Mouse (Mus musculus) embryonic facial prominence, embryonic 10.5 days (tissue): ENCODE data around the gene Nfasc. TPM values are rescaled to one million over a fixed set of nuclear protein-coding genes. Genes with fewer than 3 reads are reported as not detected.

Source experiments
- DNase-seq: peaks from one replicate; pipeline ENCODE4 v3.0.0-alpha.2; 2017; ENCODE audit warnings: low spot score
- H3K27ac ChIP-seq: fragments of 300-500 bp; sonication (generic); replicated peaks from 2 replicates; pipeline ENCODE4 v1.5.1; 2016; ENCODE audit warnings: mild to moderate bottlenecking
- H3K27me3 ChIP-seq: fragments of 300-500 bp; sonication (generic); replicated peaks from 2 replicates; pipeline ENCODE4 v1.6.1; 2016; ENCODE audit warnings: low read depth, mild to moderate bottlenecking; ENCODE audit not compliant: poor library complexity, severe bottlenecking
- H3K36me3 ChIP-seq: fragments of 300-500 bp; sonication (generic); replicated peaks from 2 replicates; pipeline ENCODE4 v1.6.1; 2016; ENCODE audit warnings: mild to moderate bottlenecking, moderate library complexity
- H3K4me1 ChIP-seq: fragments of 300-500 bp; sonication (generic); 2 replicates; pipeline ENCODE4 v1.6.1; 2016
- H3K4me3 ChIP-seq: fragments of 300-500 bp; sonication (generic); 2 replicates; pipeline ENCODE4 v1.5.1; 2016; ENCODE audit warnings: mild to moderate bottlenecking, moderate library complexity
- H3K9me3 ChIP-seq: fragments of 300-500 bp; sonication (generic); 2 replicates; pipeline ENCODE4 v1.6.1; 2016; ENCODE audit warnings: mild to moderate bottlenecking
- WGBS: fragments of 180-500 bp; shearing (Covaris S2); methylation state at CpG from one replicate; pipeline ENCODE4 v1.1.7; 2016; 5-methylcytosine and 5-hydroxymethylcytosine counted together
- polyA plus RNA-seq: library from polyadenylated mRNA; unstranded; fragments of >200 nt; fragmentation: Nextera tagmentation; extraction: Ambion mirVana; gene quantifications from 2 replicates; pipeline ENCODE4 v1.2.1, GENCODE M21; 2016

Gene Nfasc
- polyA plus RNA-seq, 1 experiment from 2014 or later: 5.2 TPM

DNA sequence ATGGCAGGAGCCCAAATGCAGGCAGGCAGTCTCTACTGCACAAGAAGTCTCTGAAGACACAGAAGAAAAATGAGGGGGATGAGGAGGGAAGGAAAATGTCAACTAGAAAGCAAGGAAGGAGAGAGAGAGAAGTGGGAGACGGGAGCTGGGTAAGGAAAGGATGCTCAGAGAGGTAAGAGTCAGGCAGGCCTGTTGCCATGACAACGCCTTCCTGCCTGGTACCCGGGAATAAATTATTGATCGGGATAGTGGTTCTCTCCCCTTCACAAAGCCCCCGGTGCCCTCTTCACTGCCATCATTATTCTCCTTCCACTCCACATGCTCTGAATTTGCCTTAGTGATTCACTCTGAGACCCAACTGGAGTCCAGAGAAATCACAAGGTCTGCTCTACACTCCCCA, 23.4 kb downstream of the Nfasc start:
- H3K27me3 ChIP-seq: no peaks in the 10 kb centered on the region
- H3K9me3 ChIP-seq: no peaks in the 10 kb centered on the region
- 77% methylated on average over 5 of the region's 5 CpGs for WGBS
- DNase-seq: no peak
- H3K4me3 ChIP-seq: no peak overlapping the region
- H3K36me3 ChIP-seq: no peaks in the 10 kb centered on the region
- no peak overlapping the region for H3K27ac ChIP-seq
- peaks cover 5% of the 10 kb centered on the region; the same call in 1 of the 2 replicates for H3K4me1 ChIP-seq

DNA sequence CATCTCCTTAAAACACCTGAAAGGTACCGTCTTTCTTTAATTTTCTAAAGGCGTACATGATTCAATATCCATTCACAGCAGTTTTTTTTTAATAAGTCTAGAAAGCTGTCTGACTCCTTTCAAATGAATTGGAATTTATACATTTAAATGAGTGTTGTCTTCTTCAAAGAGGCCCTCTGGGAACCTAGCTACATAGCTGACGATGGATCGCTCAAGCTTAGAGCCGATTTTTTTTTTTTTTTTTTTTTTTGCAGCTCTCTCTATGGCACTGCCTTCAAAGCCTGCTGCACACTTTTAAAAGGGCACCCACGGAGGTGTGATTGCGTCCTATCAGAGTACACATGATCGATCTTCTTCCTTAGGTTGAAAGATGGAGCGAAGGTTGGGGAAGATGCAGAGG, 26.6 kb downstream of the Nfasc start:
- WGBS: 87% methylated on average over 9 of the region's 9 CpGs
- DNase-seq: no peak
- Histone ChIP-seq H3K27ac (no peak overlapping the region), H3K9me3 (no peaks in the 10 kb centered on the region), H3K4me3 (no peak overlapping the region), H3K27me3 (no peaks in the 10 kb centered on the region), H3K36me3 (no peaks in the 10 kb centered on the region), H3K4me1 (peaks cover 5% of the 10 kb centered on the region; the same call in 1 of the 2 replicates)

DNA sequence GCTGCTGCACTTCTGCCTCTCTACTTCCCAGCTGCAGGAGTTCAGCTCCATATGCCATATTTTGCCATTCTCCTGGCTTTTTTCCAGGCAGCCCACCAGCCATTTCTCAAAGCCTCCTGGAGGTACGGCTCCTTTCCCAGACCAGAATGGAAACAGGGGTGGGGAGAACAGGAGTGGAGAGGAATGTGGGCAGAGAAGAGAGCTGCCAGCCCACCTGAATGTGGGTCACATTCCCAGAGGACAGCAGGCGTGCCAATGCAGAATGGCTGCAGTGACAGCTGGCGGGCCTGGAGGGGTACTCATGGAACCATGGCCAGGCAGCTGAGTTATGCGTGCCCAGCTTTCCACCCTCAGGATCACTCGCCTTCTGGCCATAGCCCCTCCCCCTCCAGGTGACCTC, 32.2 kb downstream of the Nfasc start:
- no peak for DNase-seq
- no peak overlapping the region for H3K27ac ChIP-seq
- 74% methylated on average over 5 of the region's 5 CpGs for WGBS
- peaks cover 12% of the 10 kb centered on the region for H3K27me3 ChIP-seq
- H3K9me3 ChIP-seq: no peaks in the 10 kb centered on the region
- H3K36me3 ChIP-seq: no peaks in the 10 kb centered on the region
- no peak overlapping the region for H3K4me3 ChIP-seq
- peaks cover 24% of the 10 kb centered on the region for H3K4me1 ChIP-seq

DNA sequence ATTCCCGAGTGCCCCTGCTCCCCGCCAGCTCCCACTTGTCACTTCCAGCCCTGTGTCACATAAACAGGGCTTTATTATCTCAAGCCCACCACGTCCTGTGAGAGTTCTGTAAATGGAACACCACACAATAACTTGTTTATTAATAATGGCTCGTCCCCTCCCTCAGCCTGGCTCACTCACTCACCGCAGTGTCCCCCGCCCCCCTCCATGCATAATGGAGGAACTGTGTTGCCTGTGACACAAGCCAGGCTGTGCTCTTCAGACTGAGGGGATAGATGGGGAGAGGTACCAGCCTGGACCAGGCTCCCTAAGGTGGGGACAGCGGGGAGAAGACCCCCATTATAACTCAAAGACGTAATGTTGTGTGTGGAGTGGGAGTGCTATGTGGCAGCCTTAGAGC, 34.3 kb downstream of the Nfasc start:
- Histone ChIP-seq H3K27me3 (peaks cover 23% of the 10 kb centered on the region), H3K27ac (no peak overlapping the region)
- 60% methylated on average over 8 of the region's 8 CpGs for WGBS

DNA sequence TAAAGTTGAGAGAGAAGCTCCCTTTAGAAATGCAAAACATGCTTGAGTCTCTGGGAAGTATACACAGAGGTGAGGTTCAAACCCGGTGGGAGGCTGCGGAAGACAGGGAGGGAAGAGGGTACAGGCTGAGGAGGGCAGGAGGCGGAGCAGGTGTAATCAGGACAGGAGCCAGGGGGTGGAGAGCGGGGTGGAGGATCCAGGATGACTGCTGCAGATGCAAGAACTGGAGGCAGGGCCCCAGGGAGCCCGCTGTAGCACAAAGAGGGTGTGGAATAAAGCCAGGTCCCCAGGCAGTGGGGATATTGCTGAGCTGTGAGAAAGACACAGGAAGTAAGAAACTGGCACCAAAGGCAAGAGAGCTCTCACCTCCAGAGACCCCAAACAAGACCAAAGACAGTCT, 38.1 kb downstream of the Nfasc start:
- WGBS: 23% methylated on average over 5 of the region's 5 CpGs
- Histone ChIP-seq H3K4me1 (peaks cover 29% of the 10 kb centered on the region), H3K4me3 (no peak overlapping the region), H3K27me3 (peaks cover 23% of the 10 kb centered on the region), H3K9me3 (no peaks in the 10 kb centered on the region), H3K36me3 (no peaks in the 10 kb centered on the region), H3K27ac (no peak overlapping the region)
- no peak for DNase-seq

More for the DNA sequence above, 34.3 kb downstream of the Nfasc start:
- H3K4me1 ChIP-seq: peaks cover 34% of the 10 kb centered on the region
- no peaks in the 10 kb centered on the region for H3K9me3 ChIP-seq
- no peak overlapping the region for H3K4me3 ChIP-seq
- H3K36me3 ChIP-seq: no peaks in the 10 kb centered on the region
- no peak for DNase-seq

DNA sequence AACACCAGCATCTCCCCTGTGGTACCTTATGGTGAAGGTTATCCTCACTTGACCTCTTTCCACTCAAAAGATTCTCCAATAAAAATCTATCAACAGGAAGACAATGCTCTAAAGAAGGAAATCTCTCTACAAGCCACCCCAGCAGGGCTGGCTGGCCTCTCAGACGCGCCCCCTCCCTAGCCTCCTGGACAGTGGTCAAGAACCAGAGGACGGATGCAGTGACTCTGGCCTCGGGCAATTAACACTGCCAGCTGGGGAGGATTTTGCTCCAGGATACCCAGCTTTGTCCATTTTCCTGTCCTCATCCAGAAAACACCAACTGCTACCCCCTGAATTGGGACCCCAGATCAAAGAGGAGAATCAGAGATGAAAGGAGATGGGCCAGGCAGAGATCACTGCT, 44.7 kb downstream of the Nfasc start:
- Histone ChIP-seq H3K27me3 (no peaks in the 10 kb centered on the region), H3K9me3 (no peaks in the 10 kb centered on the region), H3K27ac (no peak overlapping the region), H3K4me3 (no peak overlapping the region), H3K36me3 (no peaks in the 10 kb centered on the region), H3K4me1 (peaks cover 33% of the 10 kb centered on the region)
- DNase-seq: no peak
- WGBS: 65% methylated on average over 4 of the region's 4 CpGs

DNA sequence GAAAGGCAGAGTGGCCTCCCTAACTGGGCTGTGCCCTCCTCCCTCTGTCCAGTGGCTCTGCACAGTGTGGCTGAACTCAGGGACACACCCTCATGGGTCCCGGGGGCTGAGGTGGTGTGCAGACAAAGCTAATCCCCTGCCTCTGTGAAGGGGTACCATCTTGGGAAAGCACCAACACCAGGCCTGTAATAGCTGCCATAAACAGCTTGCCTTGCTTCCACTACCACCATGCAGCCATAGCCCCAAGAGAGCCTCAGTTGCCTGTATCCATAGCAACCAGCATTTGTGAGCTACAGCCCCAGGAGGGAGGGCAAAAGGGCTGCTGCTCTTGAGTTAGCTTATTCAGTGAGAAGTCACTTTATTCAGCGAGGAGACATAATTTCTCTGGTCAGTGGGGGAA, 45.4 kb downstream of the Nfasc start:
- 38% methylated on average over 2 of the region's 2 CpGs for WGBS
- Histone ChIP-seq H3K27ac (0 out of 2 replicates have a peak overlapping the region, but pooled peaks have one; percentile 57), H3K4me1 (peaks cover 33% of the 10 kb centered on the region), H3K27me3 (no peaks in the 10 kb centered on the region), H3K9me3 (no peaks in the 10 kb centered on the region), H3K36me3 (no peaks in the 10 kb centered on the region), H3K4me3 (no peak overlapping the region)
- DNase-seq: peak; percentile 41

DNA sequence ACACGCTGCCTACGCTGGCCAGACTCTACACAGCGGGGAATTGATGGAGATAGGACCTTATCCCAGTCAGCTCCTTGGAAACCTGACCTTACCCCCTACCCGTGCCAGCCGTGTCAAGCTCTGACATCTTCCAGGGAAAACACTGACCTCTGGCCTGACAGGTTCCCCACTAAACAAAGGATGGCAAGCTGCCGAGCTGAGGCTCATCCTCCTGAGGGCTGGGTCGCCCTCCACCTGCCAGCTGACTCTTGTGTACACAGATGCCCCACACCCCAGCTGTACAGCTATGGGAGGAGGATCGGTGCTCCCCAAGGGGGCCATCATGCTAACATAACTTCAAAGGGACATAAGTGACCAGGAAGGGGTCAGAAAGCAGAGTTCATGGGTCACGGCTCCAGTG, 47.6 kb downstream of the Nfasc start:
- H3K9me3 ChIP-seq: no peaks in the 10 kb centered on the region
- WGBS: 27% methylated on average over 9 of the region's 9 CpGs
- no peaks in the 10 kb centered on the region for H3K27me3 ChIP-seq
- DNase-seq: peak; percentile 37
- no peak overlapping the region for H3K27ac ChIP-seq
- H3K4me3 ChIP-seq: no peak overlapping the region
- peaks cover 46% of the 10 kb centered on the region for H3K4me1 ChIP-seq
- no peaks in the 10 kb centered on the region for H3K36me3 ChIP-seq

DNA sequence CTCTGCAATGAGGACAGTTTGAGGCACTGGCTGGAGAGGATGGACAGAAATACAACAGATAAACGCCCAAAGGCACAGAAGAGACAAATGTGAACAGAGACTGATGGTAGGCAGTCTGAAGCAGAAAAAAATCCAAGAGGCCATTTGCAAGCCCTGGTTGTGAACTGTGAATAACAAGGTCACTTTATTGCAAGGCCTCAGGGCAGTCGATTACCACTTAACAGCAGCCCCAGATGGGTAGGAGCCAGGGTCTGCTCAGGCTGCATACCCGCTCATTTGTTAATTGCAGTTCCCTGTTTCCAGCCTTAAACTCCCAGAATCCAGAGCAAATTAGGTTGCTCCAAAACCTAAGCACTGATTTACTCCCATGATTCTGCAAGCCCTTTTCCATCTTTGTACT, 52.4 kb downstream of the Nfasc start:
- peak; percentile 29 for DNase-seq
- 35% methylated on average over 3 of the region's 3 CpGs for WGBS
- Histone ChIP-seq H3K4me1 (peaks cover 38% of the 10 kb centered on the region), H3K27ac (no peak overlapping the region), H3K9me3 (no peaks in the 10 kb centered on the region), H3K36me3 (no peaks in the 10 kb centered on the region), H3K4me3 (no peak overlapping the region), H3K27me3 (no peaks in the 10 kb centered on the region)

DNA sequence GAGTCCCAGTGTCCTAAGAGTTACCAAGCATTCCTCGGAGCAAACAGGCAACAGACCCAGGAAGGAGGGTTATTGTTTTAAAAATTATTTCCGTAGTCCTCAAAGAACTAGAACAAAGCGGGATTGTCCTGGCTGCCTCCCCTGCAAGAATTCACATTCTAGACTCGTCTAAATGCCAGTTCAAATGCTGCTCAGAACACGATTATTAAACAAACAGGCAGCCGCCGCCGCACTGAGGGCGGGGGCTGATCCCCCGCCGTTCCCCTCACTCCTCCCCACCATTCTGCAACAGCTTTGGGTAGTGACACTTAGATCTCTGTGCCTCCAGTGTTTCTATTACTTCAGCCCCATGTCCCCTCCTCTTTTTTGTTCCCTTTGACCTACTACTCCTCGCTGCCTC, 62.7 kb downstream of the Nfasc start:
- DNase-seq: no peak
- Histone ChIP-seq H3K27ac (no peak overlapping the region), H3K27me3 (no peaks in the 10 kb centered on the region), H3K4me1 (peaks cover 6% of the 10 kb centered on the region; the same call in 1 of the 2 replicates), H3K36me3 (no peaks in the 10 kb centered on the region), H3K9me3 (0 out of 2 replicates have a peak, but pooled peaks cover 6% of the 10 kb centered on the region), H3K4me3 (no peak overlapping the region)
- WGBS: 69% methylated on average over 12 of the region's 12 CpGs

DNA sequence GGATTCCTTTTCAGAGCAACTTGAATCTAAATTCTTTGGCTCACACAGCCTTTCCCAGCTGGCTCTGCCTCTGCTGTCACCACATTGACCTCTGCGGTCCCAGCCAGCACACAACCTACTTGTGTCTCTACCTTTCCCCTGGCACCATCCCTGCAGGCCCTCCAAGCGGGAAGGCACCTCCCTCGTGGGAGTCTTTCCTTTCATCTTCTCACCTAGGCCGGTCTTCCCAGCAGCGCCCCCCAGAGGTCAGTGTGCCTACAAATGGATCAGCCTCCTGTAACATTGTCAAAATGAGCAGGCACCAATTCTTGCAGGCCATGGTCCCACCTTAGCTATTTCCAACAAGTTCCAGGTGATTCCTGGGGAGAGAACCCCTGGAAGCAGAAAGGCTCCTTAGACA, 63.5 kb downstream of the Nfasc start:
- Histone ChIP-seq H3K4me3 (no peak overlapping the region), H3K4me1 (peaks cover 6% of the 10 kb centered on the region; the same call in 1 of the 2 replicates), H3K9me3 (0 out of 2 replicates have a peak, but pooled peaks cover 5% of the 10 kb centered on the region), H3K27ac (no peak overlapping the region), H3K36me3 (no peaks in the 10 kb centered on the region), H3K27me3 (no peaks in the 10 kb centered on the region)
- no peak for DNase-seq
- 43% methylated on average over 5 of the region's 5 CpGs for WGBS

DNA sequence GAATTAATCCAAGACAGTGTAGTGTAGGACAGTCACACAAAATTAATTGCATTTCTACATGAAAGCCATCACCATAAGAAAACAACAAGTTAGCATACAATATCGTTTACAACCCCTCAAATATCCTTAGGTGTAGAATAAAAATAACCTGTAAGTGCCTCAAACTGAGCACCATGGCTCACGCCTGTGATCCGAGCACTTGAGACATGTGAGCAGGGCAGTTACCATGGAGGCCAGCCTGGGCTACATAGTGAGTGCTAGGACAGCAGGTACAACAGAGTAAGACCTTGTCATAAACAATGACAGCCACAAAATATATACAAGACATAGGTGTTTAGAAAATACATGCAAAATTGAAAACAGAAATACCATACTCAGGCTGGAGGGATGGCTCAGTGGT, 68.9 kb downstream of the Nfasc start:
- no peaks in the 10 kb centered on the region for H3K9me3 ChIP-seq
- no peaks in the 10 kb centered on the region for H3K36me3 ChIP-seq
- no peak overlapping the region for H3K27ac ChIP-seq
- 86% methylated on average over 3 of the region's 3 CpGs for WGBS
- H3K27me3 ChIP-seq: no peaks in the 10 kb centered on the region
- no peak overlapping the region for H3K4me3 ChIP-seq
- DNase-seq: no peak
- H3K4me1 ChIP-seq: peaks cover 4% of the 10 kb centered on the region; the same call in 1 of the 2 replicates

DNA sequence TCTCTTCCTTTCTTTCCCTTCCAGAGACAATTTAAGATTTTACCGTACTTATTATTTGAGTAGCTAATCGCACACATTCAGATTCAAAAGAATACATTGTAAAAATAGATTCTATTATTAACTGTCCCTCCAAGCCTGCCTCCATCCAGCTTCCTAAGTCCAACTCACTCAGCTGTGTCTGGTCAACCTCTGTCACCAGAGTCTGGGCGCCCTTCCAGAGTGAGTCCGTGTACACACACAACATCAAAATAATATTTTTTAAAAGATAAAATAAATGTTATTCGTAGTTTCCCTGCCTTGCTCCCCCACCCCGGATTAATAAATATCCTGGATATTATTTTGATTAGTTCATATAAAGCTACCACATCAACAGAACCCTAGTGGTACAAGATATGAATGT, 72.4 kb downstream of the Nfasc start:
- DNase-seq: no peak
- WGBS: 93% methylated on average over 6 of the region's 6 CpGs
- no peak overlapping the region for H3K4me3 ChIP-seq
- H3K4me1 ChIP-seq: peaks cover 15% of the 10 kb centered on the region
- H3K36me3 ChIP-seq: no peaks in the 10 kb centered on the region
- no peak overlapping the region for H3K27ac ChIP-seq
- no peaks in the 10 kb centered on the region for H3K9me3 ChIP-seq
- no peaks in the 10 kb centered on the region for H3K27me3 ChIP-seq

DNA sequence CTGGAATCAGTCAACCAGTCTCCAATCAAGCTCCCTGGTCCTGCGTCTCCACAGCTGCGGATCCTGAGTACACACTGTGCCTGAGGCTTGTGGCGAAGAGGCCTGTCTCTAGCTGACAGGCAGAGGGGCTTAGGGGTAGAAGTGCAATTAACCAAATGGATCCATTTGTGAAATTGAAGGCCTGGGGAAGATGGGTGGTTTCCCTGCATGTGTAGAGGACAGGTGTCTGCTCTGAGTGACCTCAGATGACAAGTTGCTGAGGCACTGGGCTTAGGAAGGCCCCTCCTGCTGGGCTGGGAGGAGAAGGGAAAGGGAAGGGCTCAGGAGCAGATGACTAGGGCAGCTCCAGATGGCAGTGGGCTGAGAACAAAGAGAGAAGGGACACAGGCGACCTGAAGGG, 81.2 kb downstream of the Nfasc start:
- Histone ChIP-seq H3K9me3 (no peaks in the 10 kb centered on the region), H3K27me3 (no peaks in the 10 kb centered on the region), H3K4me1 (peaks cover 35% of the 10 kb centered on the region), H3K4me3 (no peak overlapping the region), H3K36me3 (no peaks in the 10 kb centered on the region), H3K27ac (peak overlapping the region; percentile 26)
- 15% methylated on average over 4 of the region's 4 CpGs for WGBS
- DNase-seq: peak; percentile 28
